ENCODE assay signal across 9 mouse cellular contexts in the genomic region with DNA sequence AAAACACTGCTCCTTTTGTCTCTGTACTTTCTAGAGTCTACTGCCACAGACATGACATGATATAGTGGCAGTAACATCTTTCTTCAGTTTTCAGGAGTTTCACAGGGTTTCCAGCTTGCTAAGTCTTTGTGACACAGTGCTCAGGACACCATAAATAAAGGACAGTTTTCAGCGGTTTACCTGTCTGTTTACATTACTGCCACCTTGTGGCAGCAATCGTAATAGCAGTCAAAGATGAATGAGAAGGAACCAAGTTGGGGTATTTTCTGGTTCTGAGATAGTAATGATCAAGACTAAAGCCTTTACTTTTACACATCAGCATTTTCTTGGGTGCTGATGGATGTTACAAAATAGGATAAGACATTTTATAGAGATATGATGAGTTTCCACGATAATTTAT.
DNase-seq lines count a peak whose midpoint lies in the region; ATAC-seq lines count a peak whose summit lies in the region.
"Had no signal": no experiment of that assay in that cellular context is flagged by ENCODE, and none has a peak within 500 bp of the region (broad histone marks: within the 10 kb centered on the region; RNA-seq: fewer than 3 reads in every experiment).

No protein-coding gene starts in this region.

- no peak overlapping the region for H3K4me3 ChIP-seq in kidney, embryonic 14.5 days (ENCODE audit: low read length)
- H3K4me3 ChIP-seq: embryonic facial prominence, embryonic 15.5 days had no signal

- peak; percentile 8 for DNase-seq in kidney, adult 11 months
- peak; percentile 3 to 12 for DNase-seq in CD8-positive naive resting alpha-beta T cell, adult 2 months (ENCODE audit: low read depth in 2 of 2, low spot score in 2 of 2)
- DNase-seq in embryo, embryonic 11.5 days (ENCODE audit: low read depth, low spot score), result peak; percentile 29
- DNase-seq in layer of hippocampus, adult 9-10 months (ENCODE audit: low spot score), result peak; percentile 16
- DNase-seq in natural killer cell, adult 2 months (ENCODE audit: low spot score in 2 of 2), result peak; percentile 7
- DNase-seq in ovary, postnatal 36 days (ENCODE audit: low spot score), result no peak

- no peaks in the 10 kb centered on the region for H3K27me3 ChIP-seq in kidney, embryonic 14.5 days (ENCODE audit: control insufficient read depth, insufficient read depth, low read length)
- H3K27me3 ChIP-seq: embryonic facial prominence, embryonic 15.5 days had no signal

- no peak for ATAC-seq in kidney, embryonic 14.5 days (ENCODE audit: low FRiP score, low TSS enrichment)
- ATAC-seq in activated CD4-positive, CD25-positive, alpha-beta regulatory T cell, adult 4 months, result peak; percentile 46

- H3K36me3 ChIP-seq in kidney, embryonic 14.5 days (ENCODE audit: control insufficient read depth, insufficient read depth, low read length), result no peaks in the 10 kb centered on the region
- H3K36me3 ChIP-seq: embryonic facial prominence, embryonic 15.5 days had no signal

- H3K4me2 ChIP-seq in kidney, embryonic 14.5 days (replicated peaks; ENCODE audit: low read depth, low read length), result no peak overlapping the region
- H3K4me2 ChIP-seq: embryonic facial prominence, embryonic 15.5 days had no signal

- no peaks in the 10 kb centered on the region for H3K9me3 ChIP-seq in kidney, embryonic 14.5 days (ENCODE audit: control insufficient read depth, low read length)
- H3K9me3 ChIP-seq: embryonic facial prominence, embryonic 15.5 days had no signal

- no peaks in the 10 kb centered on the region for H3K4me1 ChIP-seq in kidney, embryonic 14.5 days (ENCODE audit: control insufficient read depth, insufficient read depth, low read length)
- H3K4me1 ChIP-seq: embryonic facial prominence, embryonic 15.5 days had no signal

- WGBS in kidney, embryonic 14.5 days, result 7% methylated on average over 3 of the region's 3 CpGs

- H3K9ac ChIP-seq in kidney, embryonic 14.5 days (ENCODE audit: low read depth, low read length), result no peak overlapping the region
- H3K9ac ChIP-seq: embryonic facial prominence, embryonic 15.5 days had no signal

- H3K27ac ChIP-seq in kidney, embryonic 14.5 days (ENCODE audit: low read depth, low read length), result no peak overlapping the region
- H3K27ac ChIP-seq: embryonic facial prominence, embryonic 15.5 days had no signal
